Mouse (Mus musculus) G1E (cell line): ENCODE data around the gene Cryba4. TPM values are rescaled to one million over a fixed set of nuclear protein-coding genes. Genes with fewer than 3 reads are reported as not detected.

ENCODE experiments used
- ATAC-seq: 2 replicates; pipeline ENCODE4 v1.8.0; 2016; ENCODE audit warnings: mild to moderate bottlenecking; ENCODE audit not compliant: insufficient number of reproducible peaks, poor library complexity, low FRiP score, severe bottlenecking; ENCODE audit errors: extremely low read depth
- DNase-seq: peaks from one replicate; pipeline ENCODE4 v3.0.0; 2012; ENCODE audit warnings: low spot score
- H3K27me3 ChIP-seq: 2 replicates; pipeline ENCODE4 v1.6.1; 2012; ENCODE audit warnings: mild to moderate bottlenecking, low read length, inconsistent platforms; ENCODE audit not compliant: insufficient read depth
- H3K36me3 ChIP-seq: replicated peaks from 2 replicates; pipeline ENCODE3; 2012; ENCODE audit warnings: mild to moderate bottlenecking, inconsistent platforms
- H3K4me1 ChIP-seq: 2 replicates; pipeline ENCODE4 v1.6.1; 2012; ENCODE audit warnings: low read depth, low read length, inconsistent platforms, mixed read lengths; ENCODE audit not compliant: insufficient read depth
- H3K4me3 ChIP-seq: 2 replicates; pipeline ENCODE4 v1.5.1; 2012; ENCODE audit warnings: low read depth, mild to moderate bottlenecking, inconsistent platforms, low read length, moderate library complexity, mixed read lengths
- H3K9me3 ChIP-seq: replicated peaks from 2 replicates; pipeline ENCODE4 v1.6.1; 2012; ENCODE audit warnings: inconsistent platforms
- CTCF ChIP-seq: IDR thresholded peaks from 2 replicates; pipeline ENCODE4 v1.5.1; 2012; ENCODE audit warnings: low read depth, low read length, inconsistent platforms, mixed read lengths
- GATA1 ChIP-seq: IDR thresholded peaks from 2 replicates; pipeline ENCODE4 v1.6.1; 2012; ENCODE audit warnings: borderline replicate concordance, low read length, inconsistent platforms, mixed read lengths
- GATA2 ChIP-seq: IDR thresholded peaks from 2 replicates; pipeline ENCODE4 v1.6.1; 2012; ENCODE audit warnings: low read depth, low read length, inconsistent platforms, borderline replicate concordance
- POLR2AphosphoS5 ChIP-seq: IDR thresholded peaks from 2 replicates; pipeline ENCODE4 v1.6.1; 2012; ENCODE audit warnings: low read depth, low read length, inconsistent platforms; ENCODE audit not compliant: insufficient replicate concordance
- TAL1 ChIP-seq: conservative IDR thresholded peaks from 2 replicates; pipeline ENCODE4 v1.6.1; 2012; ENCODE audit warnings: low read depth, low read length, inconsistent platforms, mixed read lengths
- polyA plus RNA-seq: library from polyadenylated mRNA; stranded (reverse); fragments of >175 nt; gene quantifications from 2 replicates; pipeline ENCODE4 v1.2.3, GENCODE M21; 2012
- total RNA-seq, 2 experiments: library from RNA; stranded (forward) in 1 of 2; stranded (reverse) in 1 of 2; fragments of 200-1000 nt in 1 of 2; fragments of >200 nt in 1 of 2; fragmentation: Nextera tagmentation in 1 of 2; gene quantifications; 2 replicates each; pipeline ENCODE4 v1.2.3; 2014 to 2017

Cryba4 gene
- total and polyA plus RNA-seq, 3 experiments, result 0.43 to 0.98 TPM; not detected in 1

DNA sequence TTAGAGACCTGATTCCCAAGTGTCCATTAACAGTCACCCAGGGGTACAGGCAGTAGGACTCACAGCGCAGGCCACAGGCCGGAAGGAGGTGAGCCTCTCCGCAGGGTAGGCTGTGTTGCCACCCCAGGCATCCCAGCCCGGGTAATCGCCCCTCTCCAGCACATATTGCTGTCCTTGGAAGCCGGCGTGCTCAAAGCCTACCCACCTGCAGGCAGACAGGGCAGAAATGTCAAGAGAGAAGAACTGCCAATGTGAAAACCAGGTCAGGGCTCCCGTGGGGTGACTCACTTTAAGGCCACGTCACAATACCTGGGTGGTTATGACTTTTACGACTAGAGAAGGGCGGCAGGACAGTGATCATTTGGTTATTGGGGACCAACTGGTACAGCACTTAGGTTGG is 3.2 kb downstream of the Cryba4 start:
- peaks cover 86% of the 10 kb centered on the region for H3K4me1 ChIP-seq
- no peaks in the 10 kb centered on the region for H3K36me3 ChIP-seq
- ATAC-seq (no peak), DNase-seq (no peak)
- TF ChIP-seq POLR2AphosphoS5 (no peak), CTCF (no peak), TAL1 (no peak), GATA2 (no peak), GATA1 (no peak)
- no peak overlapping the region for H3K4me3 ChIP-seq
- peaks cover 4% of the 10 kb centered on the region for H3K9me3 ChIP-seq
- no peaks in the 10 kb centered on the region; the same call in 1 of the 2 replicates for H3K27me3 ChIP-seq

DNA sequence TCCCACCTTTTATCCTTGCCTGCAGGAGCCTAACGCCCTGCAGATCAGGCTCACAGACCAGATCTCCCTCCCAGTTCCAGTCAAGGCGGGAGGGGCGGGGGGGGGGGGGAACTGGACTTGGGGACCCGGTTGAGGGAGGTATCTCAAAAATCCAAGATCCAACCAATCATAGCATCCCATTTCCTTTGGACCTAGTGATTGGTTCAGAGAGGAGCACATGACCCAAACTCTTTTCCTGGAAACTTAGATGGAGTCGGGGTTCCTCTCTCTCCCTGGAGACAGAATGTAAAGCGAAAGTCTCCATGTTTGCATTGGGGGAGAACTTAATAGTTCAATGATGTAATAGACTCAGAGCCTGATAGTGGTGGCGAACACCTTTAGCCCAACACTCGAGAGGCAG is 4.9 kb downstream of the Cryba4 start:
- no peaks in the 10 kb centered on the region; the same call in 1 of the 2 replicates for H3K27me3 ChIP-seq
- H3K9me3 ChIP-seq, result peaks cover 13% of the 10 kb centered on the region
- no peak for DNase-seq
- peaks cover 2% of the 10 kb centered on the region for H3K36me3 ChIP-seq
- TF ChIP-seq TAL1 (no peak), POLR2AphosphoS5 (no peak), CTCF (no peak)
- ATAC-seq, result no peak
- peaks cover 86% of the 10 kb centered on the region for H3K4me1 ChIP-seq
- H3K4me3 ChIP-seq, result no peak overlapping the region

DNA sequence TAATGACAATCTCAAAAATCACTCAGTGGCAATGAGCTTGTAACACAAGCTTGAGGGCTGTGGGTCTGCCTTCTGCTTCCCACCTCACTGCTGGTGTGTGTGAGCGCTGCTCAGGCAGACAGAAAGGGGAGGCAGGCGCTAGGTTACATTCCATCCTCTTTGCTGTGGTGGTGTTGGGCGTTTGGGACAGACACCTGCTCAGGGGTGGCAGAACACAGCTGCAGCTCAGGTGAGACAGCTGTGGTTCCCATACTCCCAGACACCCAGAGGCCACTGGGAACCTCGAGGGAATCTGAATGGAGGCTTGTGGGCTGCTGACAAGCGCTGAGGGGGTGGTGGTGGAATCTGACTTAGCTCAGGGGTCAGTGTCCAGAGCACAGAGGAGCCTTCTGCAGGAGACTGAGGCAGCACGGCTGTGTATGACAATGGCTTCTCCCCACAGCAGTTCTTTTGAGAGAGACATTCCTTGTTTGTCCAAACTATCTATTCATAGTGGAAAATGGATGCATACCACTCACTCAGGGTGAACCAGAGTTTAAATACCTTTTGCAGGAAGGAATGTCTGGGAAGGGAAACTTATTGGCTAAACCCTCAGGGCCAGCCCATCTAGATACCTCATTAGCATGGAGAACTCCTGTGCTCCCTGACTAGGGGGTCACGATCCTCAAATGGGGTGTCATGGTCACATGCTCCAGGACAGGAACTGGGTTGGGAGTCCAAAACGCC is 7.3 kb downstream of the Cryba4 start:
- Histone ChIP-seq H3K4me1 (peaks cover 88% of the 10 kb centered on the region), H3K27me3 (no peaks in the 10 kb centered on the region), H3K9me3 (peaks cover 16% of the 10 kb centered on the region), H3K36me3 (peaks cover 2% of the 10 kb centered on the region), H3K4me3 (peak overlapping the region; percentile 38; the same call in 1 of the 2 replicates)
- no peak for ATAC-seq
- DNase-seq, result no peak
- TF ChIP-seq CTCF (no peak), GATA1 (no peak), GATA2 (no peak), TAL1 (no peak), POLR2AphosphoS5 (no peak)

DNA sequence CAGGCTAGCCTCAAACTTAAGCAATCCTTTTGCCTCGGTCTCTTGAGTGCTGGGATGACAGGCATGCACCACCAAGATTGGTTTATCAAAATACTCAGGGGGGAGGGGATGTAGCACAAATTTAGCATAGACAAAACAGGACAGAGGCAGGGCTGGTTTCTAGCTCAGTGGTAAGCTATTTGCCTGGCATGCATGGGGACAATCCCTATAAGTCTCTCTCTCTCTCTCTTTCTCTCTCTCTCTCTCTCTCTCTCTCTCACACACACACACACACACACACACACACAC is 8.1 kb downstream of the Cryba4 start:
- ATAC-seq (peak; percentile 29; the same call in 1 of the 2 replicates), DNase-seq (peak; percentile 37)
- TF ChIP-seq CTCF (no peak), POLR2AphosphoS5 (no peak), TAL1 (no peak), GATA1 (no peak), GATA2 (no peak)
- Histone ChIP-seq H3K4me3 (peak overlapping the region; percentile 35; the same call in 1 of the 2 replicates), H3K27me3 (peaks cover 1% of the 10 kb centered on the region; the same call in 1 of the 2 replicates), H3K9me3 (peaks cover 21% of the 10 kb centered on the region), H3K4me1 (peaks cover 89% of the 10 kb centered on the region), H3K36me3 (peaks cover 2% of the 10 kb centered on the region)

DNA sequence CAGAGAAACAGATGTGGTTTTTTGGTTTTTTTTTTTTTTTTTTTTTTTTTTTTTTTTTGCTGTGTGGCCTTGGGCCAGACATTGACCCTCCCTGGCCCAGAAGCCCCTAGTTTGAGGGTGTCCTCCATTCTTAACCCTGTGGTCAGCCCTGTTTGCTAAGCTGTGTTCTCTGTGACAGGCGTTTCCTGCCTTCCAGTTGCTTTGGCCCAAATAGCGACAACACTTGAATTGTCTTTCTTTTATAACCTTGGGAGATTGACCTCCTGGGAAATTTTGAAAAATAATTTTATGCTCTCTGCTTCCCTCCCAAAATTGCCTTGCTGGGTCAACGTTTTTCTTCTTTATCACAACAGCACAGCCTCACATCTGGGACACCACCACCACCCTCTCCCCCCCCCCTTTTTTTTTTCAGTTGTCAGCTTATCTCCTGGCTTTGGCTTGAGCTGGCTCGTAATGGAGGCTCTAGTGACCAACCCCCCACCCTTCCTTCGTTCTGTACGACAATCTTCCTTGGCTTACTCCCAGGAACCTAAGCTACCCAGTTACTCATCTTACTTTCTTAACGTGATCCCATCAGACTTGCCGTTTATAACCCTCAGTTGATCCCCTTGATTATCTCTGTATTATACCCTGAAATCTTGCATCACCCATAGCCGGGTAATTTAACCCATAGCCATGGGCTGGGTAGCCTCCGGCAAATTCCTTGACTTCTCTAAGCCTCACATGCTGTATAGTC is 8.6 kb downstream of the Cryba4 start:
- ATAC-seq (peak; percentile 64), DNase-seq (peak; percentile 76)
- H3K9me3 ChIP-seq, result peaks cover 21% of the 10 kb centered on the region
- peak; percentile 83 for TF ChIP-seq TAL1
- no peak for TF ChIP-seq CTCF
- H3K4me3 ChIP-seq, result peak overlapping the region; percentile 58; the same call in 1 of the 2 replicates
- H3K4me1 ChIP-seq, result peaks cover 88% of the 10 kb centered on the region
- H3K36me3 ChIP-seq, result peaks cover 2% of the 10 kb centered on the region
- H3K27me3 ChIP-seq, result peaks cover 5% of the 10 kb centered on the region

DNA sequence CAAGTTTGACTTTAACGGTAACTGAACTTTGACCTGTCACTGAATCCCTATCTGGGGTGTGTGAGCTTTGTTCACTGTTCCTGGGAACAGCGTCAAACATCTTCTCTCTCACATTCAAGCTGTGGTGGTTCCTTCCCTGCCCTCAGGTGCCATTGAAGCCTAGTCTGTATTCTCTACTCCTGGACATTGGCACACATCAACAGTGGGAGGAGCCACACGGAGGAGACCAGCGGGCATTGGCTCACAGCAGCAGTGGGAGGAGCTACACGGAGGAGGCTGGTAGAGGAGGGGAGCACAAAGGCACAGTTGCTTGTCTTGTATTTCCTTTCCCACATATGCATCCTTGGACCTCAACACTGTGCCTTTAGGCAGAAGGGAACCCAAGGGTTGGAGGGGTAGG is 9.3 kb downstream of the Cryba4 start:
- peaks cover 86% of the 10 kb centered on the region for H3K4me1 ChIP-seq
- peaks cover 11% of the 10 kb centered on the region for H3K27me3 ChIP-seq
- H3K9me3 ChIP-seq, result peaks cover 19% of the 10 kb centered on the region
- TF ChIP-seq GATA1, result no peak
- no peak for TF ChIP-seq TAL1
- TF ChIP-seq CTCF, result no peak
- TF ChIP-seq POLR2AphosphoS5, result no peak
- TF ChIP-seq GATA2, result no peak
- H3K36me3 ChIP-seq, result peaks cover 2% of the 10 kb centered on the region
- DNase-seq, result peak; percentile 40
- ATAC-seq, result peak; percentile 19; the same call in 1 of the 2 replicates
- peak overlapping the region; percentile 58; the same call in 1 of the 2 replicates for H3K4me3 ChIP-seq
